Mouse (Mus musculus): ENCODE results near the gene Cntnap2. TPM values are rescaled to one million over a fixed set of nuclear protein-coding genes. Genes with fewer than 3 reads are reported as not detected.

Gene Cntnap2
- total and polyA plus RNA-seq, 3 experiments: 0.30 to 0.79 (median 0.44) TPM

DNA sequence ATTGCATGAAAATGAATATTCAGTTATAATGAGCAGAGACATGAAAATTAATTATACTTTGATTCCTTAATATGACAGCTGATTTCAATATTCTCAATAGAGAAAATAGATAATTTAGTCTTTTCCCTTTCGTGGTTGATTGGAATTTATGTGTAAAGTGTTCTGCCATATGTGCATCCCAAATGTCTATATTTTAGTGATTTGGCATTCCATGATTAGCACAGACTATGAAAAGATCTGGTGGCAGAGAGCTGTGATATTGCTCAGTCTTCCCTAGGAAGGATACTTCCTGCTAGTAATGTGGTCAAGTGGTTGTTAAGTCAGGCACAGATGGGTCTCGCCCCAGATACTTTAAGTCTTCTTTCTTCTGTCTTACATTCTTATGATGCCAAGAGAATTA, 354.5 kb downstream of the Cntnap2 start:
- Histone ChIP-seq H3K4me2 (ENCODE audit: insufficient read depth, low read depth, poor library complexity, severe bottlenecking) (no peak overlapping the region), H3K36me3 (replicated peaks in 1 of 2; ENCODE audit: control insufficient read depth in 1 of 2, insufficient read depth in 1 of 2, low read length in 1 of 2) (no peaks in the 10 kb centered on the region), H3K79me2 (replicated peaks; ENCODE audit: control insufficient read depth, extremely low read depth, insufficient read depth, poor library complexity, severe bottlenecking) (no peaks in the 10 kb centered on the region), H3K9ac (ENCODE audit: insufficient read depth, low read depth) (no peak overlapping the region), H3K4me1 (ENCODE audit: control insufficient read depth in 1 of 2, insufficient read depth in 2 of 2) (no peaks in the 10 kb centered on the region), H3K9me3 (replicated peaks; ENCODE audit: low read length) (peaks cover 18% of the 10 kb centered on the region), H3K27ac (ENCODE audit: insufficient read depth, low read depth) (no peak overlapping the region), H3K4me3 (replicated peaks in 1 of 3; ENCODE audit: low read depth in 2 of 3, low read length in 2 of 3, poor library complexity in 1 of 3) (no peak overlapping the region), H3K27me3 (replicated peaks) (no peaks in the 10 kb centered on the region)
- no peak for DNase-seq (ENCODE audit: extremely low read depth)
- dilution Hi-C loops (cut with MboI; ENCODE audit: extremely low pct_ligation_motif_present, extremely low pct_unique_long_range_greater_than_20kb, low sequenced_read_pairs) (no loop called here), in situ Hi-C loops (cut with MboI; ENCODE audit: low pct_ligation_motif_present, low pct_unique_long_range_greater_than_20kb, low sequenced_read_pairs) (no loop called here)
- TF ChIP-seq CTCF (conservative IDR thresholded peaks at IDR 0.05 in 1 of 2, IDR thresholded peaks at IDR 0.05 in 1 of 2; ENCODE audit: low read depth in 2 of 2, low read length in 2 of 2) (no peak), RAD21 (IDR thresholded peaks at IDR 0.05; ENCODE audit: low read depth, low read length) (no peak), JUND (conservative IDR thresholded peaks at IDR 0.05; ENCODE audit: low read depth, low read length) (no peak), KAT2A (IDR thresholded peaks at IDR 0.05; ENCODE audit: insufficient replicate concordance, low read length) (no peak), ZMIZ1 (IDR thresholded peaks at IDR 0.05; ENCODE audit: low read depth, low read length) (no peak), SMC3 (IDR thresholded peaks at IDR 0.05; ENCODE audit: low read depth, low read length) (no peak), HCFC1 (IDR thresholded peaks at IDR 0.05; ENCODE audit: low read depth, low read length) (no peak), TBP (conservative IDR thresholded peaks at IDR 0.05; ENCODE audit: low read depth, low read length) (no peak), EP300 (IDR thresholded peaks at IDR 0.05; ENCODE audit: low read length) (no peak), NRF1 (IDR thresholded peaks at IDR 0.05; ENCODE audit: low read depth, low read length) (no peak), RCOR1 (conservative IDR thresholded peaks at IDR 0.05; ENCODE audit: low read depth, low read length) (no peak), UBTF (IDR thresholded peaks at IDR 0.05; ENCODE audit: low read depth, low read length) (no peak), E2F4 (IDR thresholded peaks at IDR 0.05; ENCODE audit: insufficient replicate concordance, low read depth, low read length) (no peak), ZC3H11A (IDR thresholded peaks at IDR 0.05; ENCODE audit: low read depth, low read length) (no peak), NELFE (IDR thresholded peaks at IDR 0.05; ENCODE audit: low read depth, low read length) (no peak), CHD2 (IDR thresholded peaks at IDR 0.05; ENCODE audit: low read length) (no peak), ZKSCAN1 (IDR thresholded peaks at IDR 0.05; ENCODE audit: borderline replicate concordance, low read depth, low read length) (no peak), TCF12 (IDR thresholded peaks at IDR 0.05; ENCODE audit: low read depth, low read length) (no peak)

DNA sequence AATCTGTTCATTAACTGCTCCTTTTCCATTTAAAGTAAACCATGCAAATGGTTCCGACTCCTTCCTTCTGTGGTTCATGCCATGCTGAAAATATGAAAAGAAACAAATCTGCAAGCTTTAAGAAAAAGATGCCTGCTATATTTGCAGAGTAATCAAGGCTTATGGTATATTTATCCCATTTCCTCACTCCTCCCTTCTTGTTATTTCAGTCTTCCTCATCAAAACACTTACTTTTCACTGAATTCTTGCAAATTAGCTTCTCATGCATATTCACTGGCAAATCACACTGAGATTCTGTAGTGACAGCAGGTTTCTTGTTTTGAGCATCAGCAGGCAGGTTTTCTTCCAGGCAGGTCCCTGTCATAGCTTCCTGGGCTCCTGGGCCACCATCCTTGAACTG, 396.3 kb downstream of the Cntnap2 start:
- no peak for TF ChIP-seq BHLHE40 (IDR thresholded peaks at IDR 0.05; ENCODE audit: low read depth, low read length)
- TF ChIP-seq NRF1 (IDR thresholded peaks at IDR 0.05; ENCODE audit: low read depth, low read length): no peak
- TF ChIP-seq JUND (conservative IDR thresholded peaks at IDR 0.05; ENCODE audit: low read depth, low read length): no peak
- TF ChIP-seq MAX (IDR thresholded peaks at IDR 0.05; ENCODE audit: low read length): no peak
- no peak for TF ChIP-seq USF1 (IDR thresholded peaks at IDR 0.05; ENCODE audit: low read depth, low read length)
- TF ChIP-seq CHD2 (IDR thresholded peaks at IDR 0.05; ENCODE audit: low read length): no peak
- no peak overlapping the region for H3K4me3 ChIP-seq (replicated peaks in 1 of 3; ENCODE audit: low read depth in 2 of 3, low read length in 2 of 3, poor library complexity in 1 of 3)
- no peaks in the 10 kb centered on the region for H3K36me3 ChIP-seq (replicated peaks in 1 of 2; ENCODE audit: control insufficient read depth in 1 of 2, insufficient read depth in 1 of 2, low read length in 1 of 2)
- no peak overlapping the region for H3K4me2 ChIP-seq (ENCODE audit: insufficient read depth, low read depth, poor library complexity, severe bottlenecking)
- no peak overlapping the region for H3K9ac ChIP-seq (ENCODE audit: insufficient read depth, low read depth)
- H3K9me3 ChIP-seq (replicated peaks; ENCODE audit: low read length): peaks cover 15% of the 10 kb centered on the region
- H3K27ac ChIP-seq (ENCODE audit: insufficient read depth, low read depth): no peak overlapping the region
- H3K27me3 ChIP-seq (replicated peaks): no peaks in the 10 kb centered on the region
- no peaks in the 10 kb centered on the region for H3K79me2 ChIP-seq (replicated peaks; ENCODE audit: control insufficient read depth, extremely low read depth, insufficient read depth, poor library complexity, severe bottlenecking)
- H3K4me1 ChIP-seq (ENCODE audit: control insufficient read depth in 1 of 2, insufficient read depth in 2 of 2): no peaks in the 10 kb centered on the region
- in situ Hi-C loops (cut with MboI; ENCODE audit: low pct_ligation_motif_present, low pct_unique_long_range_greater_than_20kb, low sequenced_read_pairs) (no loop called here), dilution Hi-C loops (cut with MboI; ENCODE audit: extremely low pct_ligation_motif_present, extremely low pct_unique_long_range_greater_than_20kb, low sequenced_read_pairs) (no loop called here)
- no peak for DNase-seq (ENCODE audit: extremely low read depth)
